Mouse (Mus musculus) left cerebral cortex, postnatal 14 days (tissue): Measurements from ENCODE around the gene Sh3gl2. TPM values are rescaled to one million over a fixed set of nuclear protein-coding genes. Genes with fewer than 3 reads are reported as not detected.

Experiments used
- DNase-seq, 2 experiments: peaks; one replicate each; pipeline ENCODE4 v3.0.0; 2021 to 2022; ENCODE audit warnings: low spot score in 2 of 2, mixed read lengths in 1 of 2
- intact Hi-C: fragments of 180-260 bp; cut with DNase I; formaldehyde crosslinking; loops from one replicate; pipeline ENCODE4 v1.15.1; 2025
- total RNA-seq, 2 experiments: library from RNA; stranded (reverse); gene quantifications; 2 replicates each; pipeline ENCODE4 v1.2.3; 2021

Gene Sh3gl2
- total RNA-seq, 2 experiments from 2014 or later, result 294 to 299 TPM

- intact Hi-C loops, result no loop called here
Observed at GRCm38 (mm10) chr4:85376187-85376586, 171.3 kb downstream of the Sh3gl2 start.

GRCm38 (mm10) chr4:85376610-85377009, 171.7 kb downstream of the Sh3gl2 start:
- intact Hi-C loops, result no loop called here
- DNase-seq, result no peak

More at GRCm38 (mm10) chr4:85376187-85376586, 171.3 kb downstream of the Sh3gl2 start:
- no peak for DNase-seq

- intact Hi-C loops, result no loop called here
- no peak for DNase-seq
Observed at GRCm38 (mm10) chr4:85385241-85385640, 180.3 kb downstream of the Sh3gl2 start.

- DNase-seq, result no peak
- intact Hi-C loops, result no loop called here
Observed at GRCm38 (mm10) chr4:85387676-85388075, 182.8 kb downstream of the Sh3gl2 start.

GRCm38 (mm10) chr4:85391795-85392194, 186.9 kb downstream of the Sh3gl2 start:
- intact Hi-C loops, result loop anchor here (2.0 to 10.0 kb wide), 2 partner anchors 229 to 1163 kb away; partner anchors contain the start of gene Saxo1

GRCm38 (mm10) chr4:85398765-85399164, 193.8 kb downstream of the Sh3gl2 start:
- intact Hi-C loops, result loop anchor here (10.0 kb wide), 1 partner anchor 1156 kb away; the partner anchor contains the start of gene Saxo1
- DNase-seq, result no peak

More at GRCm38 (mm10) chr4:85391795-85392194, 186.9 kb downstream of the Sh3gl2 start:
- no peak for DNase-seq

GRCm38 (mm10) chr4:85402823-85403222, 197.9 kb downstream of the Sh3gl2 start:
- DNase-seq, result peak; percentile 58 to 75
- intact Hi-C loops, result loop anchor here (2.0 to 5.0 kb wide), 2 partner anchors 400 to 414 kb away; no protein-coding TSS in a partner anchor

- DNase-seq, result peak; percentile 60 to 69
- intact Hi-C loops, result loop anchor here (5.0 kb wide), 1 partner anchor 413 kb away; no protein-coding TSS in a partner anchor
Observed at GRCm38 (mm10) chr4:85404424-85405194, 199.7 kb downstream of the Sh3gl2 start.

- intact Hi-C loops, result no loop called here
- DNase-seq, result no peak
Observed at GRCm38 (mm10) chr4:85405276-85405675, 200.3 kb downstream of the Sh3gl2 start.

GRCm38 (mm10) chr4:85416466-85416865, 211.5 kb downstream of the Sh3gl2 start:
- no peak for DNase-seq
- intact Hi-C loops, result no loop called here

GRCm38 (mm10) chr4:85420429-85420828, 215.5 kb downstream of the Sh3gl2 start:
- intact Hi-C loops, result no loop called here
- no peak for DNase-seq

- intact Hi-C loops, result no loop called here
- no peak for DNase-seq
Observed at GRCm38 (mm10) chr4:85426211-85426610, 221.3 kb downstream of the Sh3gl2 start.

- DNase-seq, result no peak
- intact Hi-C loops, result no loop called here
Observed at GRCm38 (mm10) chr4:85432786-85433185, 227.9 kb downstream of the Sh3gl2 start.

GRCm38 (mm10) chr4:85434734-85435133, 229.8 kb downstream of the Sh3gl2 start:
- intact Hi-C loops, result no loop called here
- no peak for DNase-seq

GRCm38 (mm10) chr4:85438813-85439212, 233.9 kb downstream of the Sh3gl2 start:
- DNase-seq, result no peak
- intact Hi-C loops, result no loop called here

GRCm38 (mm10) chr4:85483586-85483985, 278.7 kb downstream of the Sh3gl2 start:
- DNase-seq, result peak in 1 of 2 experiments; percentile 7
- intact Hi-C loops, result no loop called here

GRCm38 (mm10) chr4:85486316-85486946, 281.5 kb downstream of the Sh3gl2 start:
- DNase-seq, result peak; percentile 13 to 19
- intact Hi-C loops, result no loop called here

- no peak for DNase-seq
- intact Hi-C loops, result no loop called here
Observed at GRCm38 (mm10) chr4:85505718-85506117, 300.8 kb downstream of the Sh3gl2 start.

GRCm38 (mm10) chr4:85506976-85507375, 302.1 kb downstream of the Sh3gl2 start:
- DNase-seq, result no peak
- intact Hi-C loops, result no loop called here

GRCm38 (mm10) chr4:85507491-85507890, 302.6 kb downstream of the Sh3gl2 start:
- DNase-seq, result no peak
- intact Hi-C loops, result no loop called here
